Mouse (Mus musculus) forebrain, embryonic 14.5 days (tissue): ENCODE results near the gene C1rb. TPM values are rescaled to one million over a fixed set of nuclear protein-coding genes. Genes with fewer than 3 reads are reported as not detected.
"Not testable (repeated sequence)": the region's sequence is repeated elsewhere in the genome, so short reads cannot be mapped to it uniquely, and the experiment has no call there.

Source experiments
- ATAC-seq: fragments of 200-750 bp; cut with Nextera tagmentation; 2 replicates; pipeline ENCODE4 v1.8.0; 2017; ENCODE audit warnings: mild to moderate bottlenecking, moderate library complexity
- DNase-seq: peaks from one replicate; pipeline ENCODE4 v3.0.0-alpha.2; 2015; ENCODE audit warnings: low spot score
- H3K27ac ChIP-seq: fragments of 300-500 bp; sonication (generic); 2 replicates; pipeline ENCODE4 v1.5.1; 2014; ENCODE audit warnings: low read depth, mild to moderate bottlenecking, control low read depth, low read length, moderate library complexity
- H3K27me3 ChIP-seq: fragments of 300-500 bp; sonication (generic); replicated peaks from 2 replicates; pipeline ENCODE4 v1.6.1; 2014; ENCODE audit warnings: low read length, control low read depth, mixed read lengths; ENCODE audit not compliant: control insufficient read depth, insufficient read depth
- H3K36me3 ChIP-seq: fragments of 300-500 bp; sonication (generic); 2 replicates; pipeline ENCODE4 v1.6.1; 2014; ENCODE audit warnings: low read length, control low read depth; ENCODE audit not compliant: control insufficient read depth, insufficient read depth
- H3K4me1 ChIP-seq: fragments of 300-500 bp; sonication (generic); 2 replicates; pipeline ENCODE4 v1.6.1; 2014; ENCODE audit warnings: antibody characterized with exemption, low read length, control low read depth; ENCODE audit not compliant: control insufficient read depth, insufficient read depth
- H3K4me2 ChIP-seq: fragments of 300-500 bp; sonication (generic); 2 replicates; pipeline ENCODE4 v1.6.1; 2014; ENCODE audit warnings: mild to moderate bottlenecking, control low read depth, low read length
- H3K4me3 ChIP-seq: fragments of 300-500 bp; sonication (generic); 2 replicates; pipeline ENCODE4 v1.5.1; 2014; ENCODE audit warnings: low read depth, low read length, control low read depth
- H3K9ac ChIP-seq: fragments of 300-500 bp; sonication (generic); 2 replicates; pipeline ENCODE4 v1.6.1; 2014; ENCODE audit warnings: mild to moderate bottlenecking, low read length, control low read depth, moderate library complexity
- H3K9me3 ChIP-seq: fragments of 300-500 bp; sonication (generic); replicated peaks from 2 replicates; pipeline ENCODE4 v1.6.1; 2016; ENCODE audit warnings: low read length, control low read depth, mixed read lengths; ENCODE audit not compliant: control insufficient read depth
- WGBS: fragments of 180-500 bp; shearing (Covaris S2); extraction: QIAGEN DNeasy Blood & Tissue Kit; methylation state at CpG from one replicate; pipeline ENCODE4 v1.1.7; 2014; 5-methylcytosine and 5-hydroxymethylcytosine counted together
- polyA plus RNA-seq: library from polyadenylated mRNA; unstranded; fragments of >200 nt; fragmentation: Nextera tagmentation; extraction: Ambion mirVana; gene quantifications from 2 replicates; pipeline ENCODE4 v1.2.1, GENCODE M21; 2014

C1rb gene
- polyA plus RNA-seq, result not detected in 2 replicates

- DNase-seq, result peak; percentile 77
- ATAC-seq, result no peak
- Histone ChIP-seq H3K27me3 (no peaks in the 10 kb centered on the region), H3K27ac (no peak within 1 kb of the TSS), H3K4me1 (no peaks in the 10 kb centered on the region), H3K4me3 (no peak within 1 kb of the TSS), H3K9me3 (no peaks in the 10 kb centered on the region), H3K4me2 (no peak within 1 kb of the TSS), H3K9ac (no peak within 1 kb of the TSS), H3K36me3 (no peaks in the 10 kb centered on the region)
- WGBS, result under 1% methylated on average over 8 of the region's 8 CpGs
Observed at GRCm38 (mm10) chr6:124570026-124570425, at the start of gene C1rb. Gene C1rb (plus strand): TSS chr6:124570294.

GRCm38 (mm10) chr6:124522082-124522481 lies 48.0 kb upstream of the C1rb start:
- not testable (repeated sequence) for H3K9ac ChIP-seq, ATAC-seq, H3K4me3 ChIP-seq, H3K27me3 ChIP-seq, H3K36me3 ChIP-seq, DNase-seq, H3K27ac ChIP-seq, H3K9me3 ChIP-seq, H3K4me1 ChIP-seq, H3K4me2 ChIP-seq
- 70% methylated on average over 7 of the region's 7 CpGs for WGBS

GRCm38 (mm10) chr6:124527881-124528280 lies 42.2 kb upstream of the C1rb start:
- Histone ChIP-seq H3K27ac (no peak overlapping the region), H3K4me2 (no peak overlapping the region), H3K9ac (no peak overlapping the region), H3K4me3 (no peak overlapping the region), H3K36me3 (no peaks in the 10 kb centered on the region), H3K27me3 (no peaks in the 10 kb centered on the region), H3K4me1 (no peaks in the 10 kb centered on the region), H3K9me3 (no peaks in the 10 kb centered on the region)
- DNase-seq (no peak), ATAC-seq (no peak)
- WGBS, result 80% methylated on average over 3 of the region's 3 CpGs

GRCm38 (mm10) chr6:124531077-124531476 lies 39.0 kb upstream of the C1rb start:
- no peak overlapping the region for H3K4me2 ChIP-seq
- H3K4me1 ChIP-seq, result no peaks in the 10 kb centered on the region
- H3K4me3 ChIP-seq, result no peak overlapping the region
- H3K27me3 ChIP-seq, result no peaks in the 10 kb centered on the region
- no peaks in the 10 kb centered on the region for H3K9me3 ChIP-seq
- no peaks in the 10 kb centered on the region for H3K36me3 ChIP-seq
- ATAC-seq (no peak), DNase-seq (no peak)
- no peak overlapping the region for H3K9ac ChIP-seq
- WGBS, result 94% methylated on average over 8 of the region's 8 CpGs
- H3K27ac ChIP-seq, result no peak overlapping the region

- H3K9ac ChIP-seq, H3K36me3 ChIP-seq, H3K4me3 ChIP-seq, H3K27me3 ChIP-seq, H3K4me2 ChIP-seq, ATAC-seq, H3K9me3 ChIP-seq, H3K27ac ChIP-seq, DNase-seq, H3K4me1 ChIP-seq: not testable (repeated sequence)
- 81% methylated on average over 8 of the region's 8 CpGs for WGBS
Observed at GRCm38 (mm10) chr6:124536125-124536829, 33.8 kb upstream of the C1rb start.

- not testable (repeated sequence) for H3K27ac ChIP-seq, H3K4me1 ChIP-seq, DNase-seq, H3K36me3 ChIP-seq, H3K4me3 ChIP-seq, H3K9ac ChIP-seq, H3K27me3 ChIP-seq, H3K9me3 ChIP-seq, ATAC-seq, H3K4me2 ChIP-seq
- 78% methylated on average over 2 of the region's 2 CpGs for WGBS
Observed at GRCm38 (mm10) chr6:124541176-124541575, 28.9 kb upstream of the C1rb start.

GRCm38 (mm10) chr6:124542284-124542683 lies 27.8 kb upstream of the C1rb start, which contains the start of gene C1s1:
Gene C1s1 (minus strand): TSS chr6:124542359.
- H3K27me3 ChIP-seq, H3K4me3 ChIP-seq, H3K36me3 ChIP-seq, ATAC-seq, H3K9ac ChIP-seq, H3K9me3 ChIP-seq, H3K4me1 ChIP-seq, H3K27ac ChIP-seq, H3K4me2 ChIP-seq: not testable (repeated sequence)
- DNase-seq, result peak; percentile 25
- 0% methylated on average over 1 of the region's 1 CpGs for WGBS

GRCm38 (mm10) chr6:124544466-124544865 lies 25.6 kb upstream of the C1rb start:
- no peak overlapping the region for H3K9ac ChIP-seq
- DNase-seq (no peak), ATAC-seq (no peak)
- no peaks in the 10 kb centered on the region for H3K9me3 ChIP-seq
- H3K27ac ChIP-seq, result no peak overlapping the region
- H3K4me1 ChIP-seq, result no peaks in the 10 kb centered on the region
- WGBS, result 79% methylated on average over 5 of the region's 6 CpGs
- no peaks in the 10 kb centered on the region for H3K27me3 ChIP-seq
- no peak overlapping the region for H3K4me2 ChIP-seq
- H3K36me3 ChIP-seq, result no peaks in the 10 kb centered on the region
- H3K4me3 ChIP-seq, result no peak overlapping the region

GRCm38 (mm10) chr6:124545425-124545824 lies 24.7 kb upstream of the C1rb start:
- 76% methylated on average over 2 of the region's 2 CpGs for WGBS
- ATAC-seq (no peak), DNase-seq (no peak)
- H3K27ac ChIP-seq, result no peak overlapping the region
- H3K4me1 ChIP-seq, result no peaks in the 10 kb centered on the region
- no peak overlapping the region for H3K4me2 ChIP-seq
- no peaks in the 10 kb centered on the region for H3K9me3 ChIP-seq
- H3K27me3 ChIP-seq, result no peaks in the 10 kb centered on the region
- H3K4me3 ChIP-seq, result no peak overlapping the region
- no peak overlapping the region for H3K9ac ChIP-seq
- no peaks in the 10 kb centered on the region for H3K36me3 ChIP-seq
